Mouse (Mus musculus): Measurements from ENCODE around the gene Kcnab3. TPM values are rescaled to one million over a fixed set of nuclear protein-coding genes. Genes with fewer than 3 reads are reported as not detected.
A peak's percentile ranks its signal among the peaks of the same experiment; 100 is the strongest.

Gene Kcnab3
- polyA plus RNA-seq, 1 experiment = 0.65 TPM

GRCm38 (mm10) chr11:69331152-69331551 is 5.1 kb downstream of the Kcnab3 start:
- 93% methylated on average over 6 of the region's 6 CpGs for WGBS
- Histone ChIP-seq H3K4me3 (ENCODE audit: low read depth, low read length) (no peak overlapping the region), H3K36me3 (ENCODE audit: control insufficient read depth, insufficient read depth, low read length) (no peaks in the 10 kb centered on the region), H3K4me1 (ENCODE audit: control insufficient read depth, insufficient read depth, insufficient read length, low read length) (peaks cover 10% of the 10 kb centered on the region; the same call in 1 of the 2 replicates), H3K27me3 (ENCODE audit: control insufficient read depth, insufficient read depth, low read length) (peaks cover 9% of the 10 kb centered on the region), H3K27ac (ENCODE audit: insufficient read depth, low read depth, low read length) (no peak overlapping the region)
- no peak for TF ChIP-seq CTCF (IDR thresholded peaks at IDR 0.05; ENCODE audit: extremely low read depth, insufficient read length, insufficient replicate concordance, low read depth, low read length)
- no peak for TF ChIP-seq POLR2A (IDR thresholded peaks at IDR 0.05; ENCODE audit: low read depth, low read length)

DNA sequence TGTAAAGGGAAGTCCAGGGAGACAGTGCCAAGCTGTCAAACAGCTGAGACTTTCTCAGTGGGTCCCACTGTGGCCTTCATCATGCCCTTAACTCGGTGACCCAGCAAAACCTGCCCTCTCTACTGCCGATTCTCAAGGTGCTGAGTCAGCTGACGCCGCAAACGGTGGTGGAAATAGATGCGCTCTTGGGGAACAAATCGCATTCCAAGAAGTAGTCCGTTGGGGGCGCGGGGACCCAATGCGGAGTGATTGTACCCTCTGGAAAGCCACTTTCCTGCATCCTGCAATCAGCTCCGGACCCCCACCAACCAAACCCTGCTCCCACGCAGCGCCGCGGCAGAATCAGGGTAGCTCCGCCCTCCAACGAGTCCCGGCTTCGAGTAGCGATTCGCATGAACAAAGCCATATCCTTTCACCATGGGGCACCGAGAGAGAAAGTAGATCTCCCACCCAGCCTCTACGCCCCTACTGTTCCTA is 5.9 kb downstream of the Kcnab3 start:
- WGBS = 1% methylated on average over 24 of the region's 24 CpGs
- no peak; the same call in 1 of the 2 replicates for TF ChIP-seq POLR2A (IDR thresholded peaks at IDR 0.05; ENCODE audit: low read depth, low read length)
- 0 out of 2 replicates have a peak, but pooled peaks have one; percentile 9 for TF ChIP-seq CTCF (IDR thresholded peaks at IDR 0.05; ENCODE audit: extremely low read depth, insufficient read length, insufficient replicate concordance, low read depth, low read length)
- Histone ChIP-seq H3K4me3 (ENCODE audit: low read depth, low read length) (peak overlapping the region; percentile 80), H3K4me1 (ENCODE audit: control insufficient read depth, insufficient read depth, insufficient read length, low read length) (0 out of 2 replicates have a peak, but pooled peaks cover 6% of the 10 kb centered on the region), H3K36me3 (ENCODE audit: control insufficient read depth, insufficient read depth, low read length) (no peaks in the 10 kb centered on the region), H3K27ac (ENCODE audit: insufficient read depth, low read depth, low read length) (no peak overlapping the region), H3K27me3 (ENCODE audit: control insufficient read depth, insufficient read depth, low read length) (peaks cover 2% of the 10 kb centered on the region; the same call in 1 of the 2 replicates)

DNA sequence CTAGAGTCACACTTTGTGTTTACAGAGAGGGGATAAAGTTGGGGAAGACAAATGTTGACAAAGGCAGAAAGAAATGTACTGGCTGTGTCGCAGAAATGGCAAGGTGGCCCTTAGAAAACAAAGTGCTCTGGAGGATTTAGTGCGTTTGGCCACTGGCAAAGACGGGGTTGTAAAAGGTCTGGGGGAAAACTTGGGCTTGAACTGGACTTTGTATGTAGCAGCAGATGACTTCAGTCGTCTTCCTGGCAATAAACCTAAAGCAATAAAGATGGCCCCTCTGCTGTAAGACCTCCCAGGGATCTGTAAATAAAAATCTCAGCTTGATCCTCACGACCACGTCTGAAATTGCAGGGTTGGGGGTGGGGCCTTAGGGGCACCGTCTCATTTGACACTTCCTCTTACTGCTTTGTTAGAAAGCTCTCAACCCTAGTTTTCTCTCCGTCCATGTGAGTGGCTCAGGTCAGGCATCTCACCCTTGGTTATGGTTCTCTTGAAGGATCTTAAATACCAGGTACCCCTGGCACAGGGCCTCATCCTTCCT is 6.7 kb downstream of the Kcnab3 start:
- Histone ChIP-seq H3K27ac (ENCODE audit: insufficient read depth, low read depth, low read length) (no peak overlapping the region), H3K4me1 (ENCODE audit: control insufficient read depth, insufficient read depth, insufficient read length, low read length) (0 out of 2 replicates have a peak, but pooled peaks cover 6% of the 10 kb centered on the region), H3K4me3 (ENCODE audit: low read depth, low read length) (no peak overlapping the region), H3K36me3 (ENCODE audit: control insufficient read depth, insufficient read depth, low read length) (no peaks in the 10 kb centered on the region), H3K27me3 (ENCODE audit: control insufficient read depth, insufficient read depth, low read length) (no peaks in the 10 kb centered on the region)
- WGBS = 29% methylated on average over 8 of the region's 8 CpGs
- no peak for TF ChIP-seq CTCF (IDR thresholded peaks at IDR 0.05; ENCODE audit: extremely low read depth, insufficient read length, insufficient replicate concordance, low read depth, low read length)
- no peak for TF ChIP-seq POLR2A (IDR thresholded peaks at IDR 0.05; ENCODE audit: low read depth, low read length)

GRCm38 (mm10) chr11:69333922-69334321 is 7.9 kb downstream of the Kcnab3 start:
- no peak; the same call in 1 of the 2 replicates for TF ChIP-seq CTCF (IDR thresholded peaks at IDR 0.05; ENCODE audit: extremely low read depth, insufficient read length, insufficient replicate concordance, low read depth, low read length)
- TF ChIP-seq POLR2A (IDR thresholded peaks at IDR 0.05; ENCODE audit: low read depth, low read length) = no peak
- 56% methylated on average over 3 of the region's 3 CpGs for WGBS
- Histone ChIP-seq H3K4me3 (ENCODE audit: low read depth, low read length) (no peak overlapping the region), H3K36me3 (ENCODE audit: control insufficient read depth, insufficient read depth, low read length) (no peaks in the 10 kb centered on the region), H3K4me1 (ENCODE audit: control insufficient read depth, insufficient read depth, insufficient read length, low read length) (0 out of 2 replicates have a peak, but pooled peaks cover 6% of the 10 kb centered on the region), H3K27me3 (ENCODE audit: control insufficient read depth, insufficient read depth, low read length) (no peaks in the 10 kb centered on the region), H3K27ac (ENCODE audit: insufficient read depth, low read depth, low read length) (no peak overlapping the region)

DNA sequence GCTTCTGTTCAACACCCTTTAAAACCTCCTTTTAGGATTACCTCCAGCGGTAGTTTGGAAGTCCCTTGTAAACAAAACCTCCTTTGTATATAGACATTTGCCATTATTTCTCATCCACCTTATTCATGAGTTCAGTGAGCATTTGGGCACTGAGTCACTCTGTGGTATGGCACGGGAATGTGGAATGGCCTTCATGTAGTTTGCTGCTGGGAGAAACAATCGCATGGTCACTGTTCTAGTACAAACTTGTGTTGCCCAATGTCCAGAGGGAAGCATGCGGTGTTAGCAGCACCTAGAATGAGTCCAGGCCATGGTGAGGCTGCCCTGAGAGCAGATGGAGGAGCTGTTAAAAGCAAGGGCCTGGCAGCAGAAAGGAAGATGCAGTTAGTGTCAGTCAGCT is 8.7 kb downstream of the Kcnab3 start:
- Histone ChIP-seq H3K36me3 (ENCODE audit: control insufficient read depth, insufficient read depth, low read length) (no peaks in the 10 kb centered on the region), H3K27me3 (ENCODE audit: control insufficient read depth, insufficient read depth, low read length) (no peaks in the 10 kb centered on the region), H3K27ac (ENCODE audit: insufficient read depth, low read depth, low read length) (no peak overlapping the region), H3K4me3 (ENCODE audit: low read depth, low read length) (no peak overlapping the region), H3K4me1 (ENCODE audit: control insufficient read depth, insufficient read depth, insufficient read length, low read length) (0 out of 2 replicates have a peak, but pooled peaks cover 6% of the 10 kb centered on the region)
- WGBS = 72% methylated on average over 4 of the region's 4 CpGs
- TF ChIP-seq POLR2A (IDR thresholded peaks at IDR 0.05; ENCODE audit: low read depth, low read length) = no peak
- TF ChIP-seq CTCF (IDR thresholded peaks at IDR 0.05; ENCODE audit: extremely low read depth, insufficient read length, insufficient replicate concordance, low read depth, low read length) = no peak

GRCm38 (mm10) chr11:69340161-69341131 is 14.4 kb downstream of the Kcnab3 start, which contains the start of gene Rnf227:
Gene Rnf227, plus strand, starts transcription at chr11:69340461.
- Histone ChIP-seq H3K4me3 (ENCODE audit: low read depth, low read length) (peak within 1 kb of the TSS; percentile 72), H3K27ac (ENCODE audit: insufficient read depth, low read depth, low read length) (no peak within 1 kb of the TSS), H3K4me1 (ENCODE audit: control insufficient read depth, insufficient read depth, insufficient read length, low read length) (peaks cover 10% of the 10 kb centered on the region), H3K27me3 (ENCODE audit: control insufficient read depth, insufficient read depth, low read length) (peaks cover 3% of the 10 kb centered on the region; the same call in 1 of the 2 replicates), H3K36me3 (ENCODE audit: control insufficient read depth, insufficient read depth, low read length) (peaks cover 20% of the 10 kb centered on the region)
- TF ChIP-seq CTCF (IDR thresholded peaks at IDR 0.05; ENCODE audit: extremely low read depth, insufficient read length, insufficient replicate concordance, low read depth, low read length) (no peak), POLR2A (IDR thresholded peaks at IDR 0.05; ENCODE audit: low read depth, low read length) (no peak)
- WGBS = 3% methylated on average over 99 of the region's 99 CpGs

All from small intestine, adult 2 months (tissue).